Mouse (Mus musculus): ENCODE results near the gene Eif3k.

The Eif3k gene

GRCm38 (mm10) chr7:28981651-28982273 is at the start of gene Eif3k, which contains the start of gene Map4k1:
Eif3k (minus strand) TSS chr7:28981864.
Map4k1 (plus strand) TSS chr7:28982050.
- peak; percentile 98 for DNase-seq

- DNase-seq: no peak
Measured at GRCm38 (mm10) chr7:29029690-29030656, 48.3 kb upstream of the Eif3k start.

GRCm38 (mm10) chr7:29028761-29029160 is 47.1 kb upstream of the Eif3k start:
- DNase-seq: no peak

GRCm38 (mm10) chr7:29026811-29027210 is 45.1 kb upstream of the Eif3k start:
- no peak for DNase-seq

DNA sequence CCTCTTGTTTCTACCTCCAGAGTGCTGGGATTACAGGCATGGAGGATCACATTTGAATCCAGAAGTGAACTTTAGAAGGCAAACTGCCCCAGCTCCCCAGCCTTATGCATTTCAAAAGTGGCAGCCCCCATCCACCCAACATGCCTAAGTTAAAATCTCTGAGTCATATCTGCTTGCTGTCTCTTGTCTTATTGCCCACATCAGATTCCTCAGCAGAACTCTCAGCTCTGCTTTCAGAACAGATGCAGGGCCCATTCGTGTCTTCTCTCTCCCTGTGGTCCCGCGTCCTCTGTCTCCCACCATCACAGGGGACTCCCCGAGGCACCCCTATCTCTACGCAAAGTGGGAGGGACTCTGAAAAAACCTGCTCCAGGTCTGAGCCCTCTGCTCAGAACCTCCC is 44.5 kb upstream of the Eif3k start:
- DNase-seq: no peak

DNA sequence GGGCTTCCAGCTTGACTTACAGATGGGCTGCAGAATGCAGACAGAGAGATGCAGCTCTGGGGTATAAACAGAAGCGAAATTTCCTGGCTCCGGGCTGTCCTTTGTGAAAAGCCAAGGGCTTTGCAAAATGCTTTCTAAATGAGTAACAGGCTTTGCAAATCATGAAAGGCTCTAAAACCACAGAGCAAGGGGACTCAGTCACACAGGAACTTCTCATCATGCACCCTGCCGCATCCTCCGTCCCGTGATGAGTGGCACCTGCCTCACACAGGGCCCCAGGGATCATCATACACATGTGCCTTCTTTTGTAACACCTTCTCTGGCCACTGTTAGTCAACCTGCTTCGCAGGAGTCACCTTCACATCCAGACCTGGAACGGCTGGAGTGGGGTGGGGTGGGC is 43.9 kb upstream of the Eif3k start:
- no peak for DNase-seq

DNA sequence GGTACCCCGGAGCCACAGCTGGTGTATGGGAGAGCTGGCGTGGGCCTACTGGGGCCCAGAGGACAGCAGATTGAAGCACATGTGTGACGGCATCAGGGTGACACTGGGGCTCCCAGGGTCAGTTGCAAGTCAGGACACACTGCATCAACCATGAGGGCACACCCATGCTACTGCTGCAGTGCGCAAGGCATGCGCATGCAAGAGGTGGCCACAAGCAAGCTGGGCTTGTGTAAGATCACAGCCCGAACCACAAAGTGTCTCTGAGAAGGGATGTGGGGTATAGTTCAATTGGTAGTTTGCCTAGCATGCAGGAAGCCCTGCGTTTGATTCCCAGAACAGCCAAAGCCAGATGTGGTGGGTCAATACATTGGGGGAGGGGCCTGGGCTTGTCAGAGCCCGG is 41.9 kb upstream of the Eif3k start:
- no peak for DNase-seq

DNA sequence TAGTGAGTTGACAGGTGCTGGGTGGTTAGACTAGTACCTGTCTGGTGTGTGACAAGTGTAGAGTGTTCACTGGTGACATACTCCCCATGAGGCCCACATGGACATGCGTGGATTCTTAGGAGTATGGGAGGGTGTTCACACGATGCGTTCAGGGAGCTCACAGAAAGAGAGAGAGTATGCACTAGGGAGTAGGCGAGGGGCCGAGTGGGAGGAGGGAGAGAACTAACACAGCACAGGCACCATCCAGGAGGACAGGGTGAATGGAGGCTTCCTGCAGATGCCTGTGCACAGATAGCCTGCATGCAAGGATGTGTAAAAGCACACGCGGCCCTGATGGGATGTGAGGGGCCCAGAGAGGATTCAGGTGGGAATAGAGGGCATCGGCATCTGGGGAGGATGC is 40.8 kb upstream of the Eif3k start:
- no peak for DNase-seq

- DNase-seq: no peak
Measured at GRCm38 (mm10) chr7:29019447-29020220, 38.0 kb upstream of the Eif3k start.

DNA sequence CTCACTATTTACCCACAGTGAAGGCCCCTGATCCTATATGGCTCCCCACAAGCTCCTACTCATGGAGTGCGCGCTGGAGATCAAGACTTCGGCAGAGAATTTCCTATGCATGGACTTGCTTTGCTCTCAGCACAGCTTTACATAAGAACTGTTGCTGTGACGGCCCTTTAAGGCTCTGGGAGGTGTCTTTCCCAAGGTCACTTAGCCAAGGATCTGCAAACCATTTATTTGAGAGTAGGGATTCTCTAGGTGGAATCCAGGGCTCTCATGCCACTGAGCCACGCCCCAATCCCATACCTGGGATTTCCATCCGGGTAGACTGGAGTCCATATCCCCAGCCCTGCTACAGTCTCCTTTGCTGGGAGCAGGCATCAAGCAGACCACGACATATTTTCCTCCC is 35.6 kb upstream of the Eif3k start:
- DNase-seq: no peak

DNA sequence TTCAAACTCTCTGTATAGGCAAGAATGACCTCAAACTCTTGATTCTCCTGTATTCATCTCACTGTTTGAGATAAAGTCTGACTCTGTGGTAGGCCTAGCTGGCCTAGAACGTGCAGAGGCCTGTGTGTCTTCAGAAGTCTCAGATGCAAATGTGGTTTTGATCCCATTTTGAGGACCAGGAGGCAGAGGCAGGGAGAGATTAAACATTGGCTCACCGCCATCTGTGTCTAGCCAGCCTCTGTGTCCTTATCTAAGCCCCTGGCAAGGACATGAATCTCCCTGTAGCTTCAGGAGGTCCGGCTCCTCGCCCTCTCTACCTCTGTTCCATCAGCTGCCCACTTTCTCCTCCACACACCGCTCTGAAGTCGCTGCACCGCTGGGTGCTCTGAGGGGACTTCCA is 34.8 kb upstream of the Eif3k start:
- no peak for DNase-seq

GRCm38 (mm10) chr7:29014984-29015383 is 33.3 kb upstream of the Eif3k start:
- DNase-seq: no peak

- DNase-seq: peak; percentile 31
Measured at GRCm38 (mm10) chr7:29008714-29009113, 27.1 kb upstream of the Eif3k start.

DNA sequence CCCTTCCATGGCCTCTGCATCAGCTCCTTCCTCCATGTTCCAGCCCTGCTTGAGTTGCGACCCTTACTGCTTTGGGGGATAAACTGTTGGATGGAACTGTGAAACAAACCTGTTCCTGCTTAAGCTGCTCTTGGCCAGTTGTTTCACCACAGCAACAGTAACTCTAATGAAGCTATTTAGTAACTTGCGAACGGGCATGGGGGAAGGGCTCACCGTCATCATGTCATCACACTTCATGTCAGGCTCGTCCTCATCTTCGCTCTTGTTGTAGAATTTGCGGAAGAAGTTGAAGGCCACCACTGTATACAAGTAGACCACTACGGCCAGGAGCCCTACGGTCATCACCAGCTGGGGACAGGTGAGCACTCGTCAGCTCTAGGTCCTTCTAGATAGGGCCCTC is 26.5 kb upstream of the Eif3k start:
- DNase-seq: no peak

DNA sequence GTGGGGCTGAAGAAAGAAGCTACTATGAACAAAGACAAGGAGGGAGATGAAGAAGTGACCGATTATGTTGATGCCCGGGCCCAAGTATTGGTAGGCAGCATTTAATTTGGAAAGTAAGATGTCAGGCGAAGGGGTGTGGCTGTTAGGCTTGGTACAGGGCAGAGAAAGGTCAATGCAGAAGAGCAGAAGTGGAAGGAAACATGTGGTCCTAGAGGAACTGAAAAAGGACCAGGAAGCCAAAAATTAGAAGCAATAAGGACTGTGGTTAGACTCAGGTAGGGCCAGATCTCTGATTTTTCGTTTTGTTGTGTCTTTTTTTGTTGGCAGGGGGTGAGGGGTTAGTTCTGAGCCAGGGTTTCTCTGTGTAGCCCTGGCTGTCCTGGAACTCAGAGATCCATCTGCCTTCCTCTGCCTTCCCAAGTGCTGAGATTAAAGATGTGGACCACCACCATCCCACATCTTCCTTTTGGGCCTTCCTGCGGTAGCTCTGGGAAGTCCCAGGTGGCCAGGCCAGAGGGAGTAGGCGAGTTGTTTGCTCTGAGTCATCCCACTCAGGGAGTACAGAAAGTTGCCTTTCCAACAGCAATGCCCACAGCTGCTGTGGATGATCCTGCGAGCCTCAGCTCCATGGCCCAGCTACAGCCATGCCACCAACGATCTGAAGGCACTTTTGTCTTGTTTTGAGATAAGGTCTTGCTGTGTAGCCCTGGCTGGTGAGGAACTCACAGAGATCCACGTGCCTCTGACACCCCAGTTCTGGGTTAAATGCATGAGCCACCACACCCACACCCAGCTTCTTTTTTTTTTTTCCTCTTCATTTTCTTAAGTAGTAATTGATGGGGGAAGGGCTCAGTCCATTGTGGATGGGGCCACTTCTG is 25.8 kb upstream of the Eif3k start:
- no peak for DNase-seq

- DNase-seq: peak; percentile 86
Measured at GRCm38 (mm10) chr7:29000651-29001605, 19.3 kb upstream of the Eif3k start.

DNA sequence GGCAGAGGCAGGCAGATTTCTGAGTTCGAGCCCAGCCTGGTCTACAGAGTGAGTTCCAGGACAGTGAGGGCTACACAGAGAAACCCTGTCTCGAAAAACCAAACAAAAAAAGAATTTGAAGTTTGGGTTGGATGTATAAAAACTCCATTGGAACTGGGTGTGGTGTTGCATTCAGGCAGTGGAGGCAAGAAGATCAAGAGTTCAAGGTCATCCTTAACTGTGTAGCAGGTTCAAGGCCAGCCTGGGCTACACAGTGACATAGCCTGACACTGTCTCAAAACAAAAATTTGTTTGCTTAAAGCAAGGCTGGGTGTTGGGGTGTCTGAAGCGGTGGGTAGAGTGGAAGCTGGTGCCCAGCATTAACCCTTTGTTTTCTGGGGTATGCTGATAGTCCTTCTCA is 11.7 kb upstream of the Eif3k start:
- DNase-seq: no peak

DNA sequence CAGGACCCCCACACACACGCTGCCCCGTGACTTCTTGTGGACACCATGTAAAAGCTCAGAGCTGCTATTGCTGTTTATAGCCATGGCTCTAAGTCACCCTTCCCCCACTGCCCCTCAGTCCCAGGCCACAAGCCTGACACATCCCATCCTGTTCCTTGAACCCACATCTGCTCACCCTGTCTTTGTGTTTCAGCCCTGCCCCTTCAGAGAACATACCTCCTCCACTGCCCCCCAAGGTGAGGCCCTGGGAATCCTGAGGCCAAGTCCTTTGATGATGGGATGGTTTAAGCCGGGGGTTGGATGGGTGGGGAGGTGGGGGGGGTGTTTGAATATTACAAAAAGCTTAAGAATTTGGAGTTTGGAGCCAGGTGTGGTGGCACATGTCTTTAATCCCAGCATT is 11.3 kb upstream of the Eif3k start:
- no peak for DNase-seq

- no peak for DNase-seq
Measured at GRCm38 (mm10) chr7:28991616-28992015, 10.0 kb upstream of the Eif3k start.

GRCm38 (mm10) chr7:28990766-28991273 is 9.2 kb upstream of the Eif3k start:
- DNase-seq: no peak

- no peak for DNase-seq
Measured at GRCm38 (mm10) chr7:28985207-28985606, 3.5 kb upstream of the Eif3k start.

Measured in lung, postnatal 10 days (tissue).